Mouse (Mus musculus): ENCODE results near the gene Txnl4b. TPM values are rescaled to one million over a fixed set of nuclear protein-coding genes. Genes with fewer than 3 reads are reported as not detected.

Gene Txnl4b
- total RNA-seq, 2 experiments from 2014 or later = 1.9 to 4.3 TPM

GRCm38 (mm10) chr8:109592164-109592563 lies 26.5 kb downstream of the Txnl4b start:
- peak; percentile 64 for ATAC-seq (replicated peaks; ENCODE audit: low FRiP score, poor library complexity, severe bottlenecking)

- 0 out of 2 replicates have a peak, but pooled peaks have one; percentile 30 for ATAC-seq (replicated peaks; ENCODE audit: low FRiP score, poor library complexity, severe bottlenecking)
These were observed 27.6 kb downstream of the Txnl4b start for GRCm38 (mm10) chr8:109593117-109593788.

GRCm38 (mm10) chr8:109595854-109596253 lies 30.2 kb downstream of the Txnl4b start:
- peak; percentile 56 for ATAC-seq (replicated peaks; ENCODE audit: low FRiP score, poor library complexity, severe bottlenecking)

- no peak for ATAC-seq (replicated peaks; ENCODE audit: low FRiP score, poor library complexity, severe bottlenecking)
These were observed 41.0 kb downstream of the Txnl4b start for GRCm38 (mm10) chr8:109606725-109607124.

GRCm38 (mm10) chr8:109607650-109608049 lies 42.0 kb downstream of the Txnl4b start:
- ATAC-seq (replicated peaks; ENCODE audit: low FRiP score, poor library complexity, severe bottlenecking) = no peak

GRCm38 (mm10) chr8:109608271-109609152 lies 42.8 kb downstream of the Txnl4b start, which contains the start of gene Dhodh:
TSS of gene Dhodh (minus strand) at chr8:109608673.
- peak; percentile 98 for ATAC-seq (replicated peaks; ENCODE audit: low FRiP score, poor library complexity, severe bottlenecking)

GRCm38 (mm10) chr8:109609153-109609502 lies 43.4 kb downstream of the Txnl4b start:
- ATAC-seq (replicated peaks; ENCODE audit: low FRiP score, poor library complexity, severe bottlenecking) = no peak

GRCm38 (mm10) chr8:109614243-109615210 lies 48.8 kb downstream of the Txnl4b start, which contains the start of gene Pkd1l3:
TSS of gene Pkd1l3 (plus strand) at chr8:109614517.
- peak; percentile 55; the same call in 1 of the 2 replicates for ATAC-seq (replicated peaks; ENCODE audit: low FRiP score, poor library complexity, severe bottlenecking)

GRCm38 (mm10) chr8:109615569-109615968 lies 49.9 kb downstream of the Txnl4b start:
- ATAC-seq (replicated peaks; ENCODE audit: low FRiP score, poor library complexity, severe bottlenecking) = no peak

Other genes starting within 250 kb of the Txnl4b start
- not detected in 2 replicates for gene Pmfbp1, start 71.9 kb upstream of the Txnl4b start, total RNA-seq (2015; ENCODE audit: low replicate concordance)
- gene Pmfbp1, start 71.9 kb upstream of the Txnl4b start, total RNA-seq (2017; ENCODE audit: low replicate concordance) = not detected in 2 replicates
- gene Dhx38, start within 50 bp of the Txnl4b start, total RNA-seq (2015; ENCODE audit: low replicate concordance) = 6.1 and 6.3 TPM in 2 replicates
- gene Dhx38, start within 50 bp of the Txnl4b start, total RNA-seq (2017; ENCODE audit: low replicate concordance) = 18.2 and 26.5 TPM in 2 replicates
- 99.9 and 127 TPM in 2 replicates for gene Hp, start 13.3 kb downstream of the Txnl4b start, total RNA-seq (2015; ENCODE audit: low replicate concordance)
- gene Hp, start 13.3 kb downstream of the Txnl4b start, total RNA-seq (2017; ENCODE audit: low replicate concordance) = 102 and 125 TPM in 2 replicates
- 0.77 and 4.8 TPM in 2 replicates for gene Dhodh, start 42.8 kb downstream of the Txnl4b start, total RNA-seq (2015; ENCODE audit: low replicate concordance)
- 4.0 and 4.3 TPM in 2 replicates for gene Dhodh, start 42.8 kb downstream of the Txnl4b start, total RNA-seq (2017; ENCODE audit: low replicate concordance)
- gene Pkd1l3, start 48.6 kb downstream of the Txnl4b start, total RNA-seq (2015; ENCODE audit: low replicate concordance) = 0.38 TPM in 1 of 2 replicates, not detected in the other
- not detected in 2 replicates for gene Pkd1l3, start 48.6 kb downstream of the Txnl4b start, total RNA-seq (2017; ENCODE audit: low replicate concordance)
- 34.6 and 41.8 TPM in 2 replicates for gene Ist1, start 127.4 kb downstream of the Txnl4b start, total RNA-seq (2015; ENCODE audit: low replicate concordance)
- 38.2 and 45.8 TPM in 2 replicates for gene Ist1, start 127.4 kb downstream of the Txnl4b start, total RNA-seq (2017; ENCODE audit: low replicate concordance)
- gene Zfp821, start 139.7 kb downstream of the Txnl4b start, total RNA-seq (2015; ENCODE audit: low replicate concordance) = 1.7 and 5.9 TPM in 2 replicates
- 9.6 and 12.0 TPM in 2 replicates for gene Zfp821, start 139.7 kb downstream of the Txnl4b start, total RNA-seq (2017; ENCODE audit: low replicate concordance)
- gene Atxn1l, start 171.8 kb downstream of the Txnl4b start, total RNA-seq (2015; ENCODE audit: low replicate concordance) = 1.3 and 5.6 TPM in 2 replicates
- 3.5 and 4.3 TPM in 2 replicates for gene Atxn1l, start 171.8 kb downstream of the Txnl4b start, total RNA-seq (2017; ENCODE audit: low replicate concordance)
- gene Ap1g1, start 212.7 kb downstream of the Txnl4b start, total RNA-seq (2015; ENCODE audit: low replicate concordance) = 35.7 and 85.7 TPM in 2 replicates
- 26.2 and 55.2 TPM in 2 replicates for gene Ap1g1, start 212.7 kb downstream of the Txnl4b start, total RNA-seq (2017; ENCODE audit: low replicate concordance)

All from erythroblast, adult 5-6 weeks (primary cell).